Mouse (Mus musculus) midbrain, embryonic 14.5 days (tissue): ENCODE results near the gene Trf. TPM values are rescaled to one million over a fixed set of nuclear protein-coding genes. Genes with fewer than 3 reads are reported as not detected.
"Not testable (repeated sequence)": the region's sequence is repeated elsewhere in the genome, so short reads cannot be mapped to it uniquely, and the experiment has no call there.

Experiments
- ATAC-seq: fragments of 200-750 bp; cut with Nextera tagmentation; 2 replicates; pipeline ENCODE4 v1.8.0; 2017; ENCODE audit warnings: moderate number of reproducible peaks, moderate library complexity; ENCODE audit not compliant: low FRiP score, low TSS enrichment
- DNase-seq: peaks from one replicate; pipeline ENCODE4 v3.0.0-alpha.2; 2015
- H3K27ac ChIP-seq: fragments of 300-500 bp; sonication (generic); replicated peaks from 2 replicates; pipeline ENCODE4 v1.5.1; 2014; ENCODE audit warnings: mild to moderate bottlenecking, low read depth, low read length, moderate library complexity
- H3K27me3 ChIP-seq: fragments of 300-500 bp; sonication (generic); 2 replicates; pipeline ENCODE4 v1.6.1; 2014; ENCODE audit warnings: low read length, control low read depth, mixed read lengths; ENCODE audit not compliant: control insufficient read depth, insufficient read depth
- H3K36me3 ChIP-seq: fragments of 300-500 bp; sonication (generic); 2 replicates; pipeline ENCODE4 v1.6.1; 2014; ENCODE audit warnings: low read length, control low read depth; ENCODE audit not compliant: control insufficient read depth, insufficient read depth
- H3K4me1 ChIP-seq: fragments of 300-500 bp; sonication (generic); 2 replicates; pipeline ENCODE4 v1.6.1; 2014; ENCODE audit warnings: mild to moderate bottlenecking, antibody characterized with exemption, low read length, control low read depth; ENCODE audit not compliant: control insufficient read depth, insufficient read depth
- H3K4me2 ChIP-seq: fragments of 300-500 bp; sonication (generic); 2 replicates; pipeline ENCODE4 v1.6.1; 2014; ENCODE audit warnings: mild to moderate bottlenecking, low read length, moderate library complexity
- H3K4me3 ChIP-seq: fragments of 300-500 bp; sonication (generic); replicated peaks from 2 replicates; pipeline ENCODE4 v1.5.1; 2014; ENCODE audit warnings: low read depth, low read length
- H3K9ac ChIP-seq: fragments of 300-500 bp; sonication (generic); replicated peaks from 2 replicates; pipeline ENCODE4 v1.6.1; 2014; ENCODE audit warnings: mild to moderate bottlenecking, low read length, moderate library complexity
- H3K9me3 ChIP-seq: fragments of 300-500 bp; sonication (generic); 2 replicates; pipeline ENCODE4 v1.6.1; 2016; ENCODE audit warnings: low read length, control low read depth, mixed read lengths; ENCODE audit not compliant: control insufficient read depth
- WGBS: fragments of 180-500 bp; shearing (Covaris S2); extraction: QIAGEN DNeasy Blood & Tissue Kit; methylation state at CpG from one replicate; pipeline ENCODE4 v1.1.7; 2014; 5-methylcytosine and 5-hydroxymethylcytosine counted together
- polyA plus RNA-seq: library from polyadenylated mRNA; unstranded; fragments of >200 nt; fragmentation: Nextera tagmentation; extraction: Ambion mirVana; gene quantifications from 2 replicates; pipeline ENCODE4 v1.2.1, GENCODE M21; 2014

Trf gene
- polyA plus RNA-seq, 1 experiment from 2014 or later = 30.6 TPM

DNA sequence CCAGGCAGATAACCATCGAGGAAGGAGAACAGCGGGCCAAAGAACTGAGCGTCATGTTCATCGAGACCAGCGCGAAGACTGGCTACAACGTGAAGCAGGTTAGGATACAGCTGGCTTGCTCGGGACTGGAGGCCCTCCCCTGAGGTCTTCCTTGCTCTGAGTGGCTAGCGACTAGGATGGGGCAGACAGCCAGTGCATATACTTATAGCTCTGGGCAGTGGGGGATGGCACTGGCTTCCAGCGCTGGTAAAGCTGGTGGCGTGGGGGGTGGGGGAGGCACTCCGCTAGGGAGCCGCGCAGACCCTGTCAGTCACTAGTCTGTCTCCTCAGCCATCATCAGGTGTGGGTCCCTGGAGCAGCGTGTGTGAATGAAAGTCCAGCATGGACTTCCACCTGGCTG lies 66.4 kb downstream of the Trf start:
- Histone ChIP-seq H3K4me3 (no peak overlapping the region), H3K4me2 (no peak overlapping the region), H3K27ac (peak overlapping the region; percentile 45; the same call in 1 of the 2 replicates), H3K27me3 (no peaks in the 10 kb centered on the region), H3K4me1 (no peaks in the 10 kb centered on the region), H3K36me3 (peaks cover 86% of the 10 kb centered on the region), H3K9ac (no peak overlapping the region), H3K9me3 (no peaks in the 10 kb centered on the region)
- DNase-seq = peak; percentile 21
- ATAC-seq = 0 out of 2 replicates have a peak, but pooled peaks have one; percentile 37
- 70% methylated on average over 15 of the region's 15 CpGs for WGBS

- peaks cover 19% of the 10 kb centered on the region; the same call in 1 of the 2 replicates for H3K36me3 ChIP-seq
- not testable (repeated sequence) for ATAC-seq, H3K9ac ChIP-seq, H3K4me3 ChIP-seq, H3K4me1 ChIP-seq, H3K27ac ChIP-seq, H3K9me3 ChIP-seq, H3K27me3 ChIP-seq, H3K4me2 ChIP-seq, DNase-seq
- 87% methylated on average over 7 of the region's 7 CpGs for WGBS
Observed at GRCm38 (mm10) chr9:103155158-103155557, 75.1 kb downstream of the Trf start.

DNA sequence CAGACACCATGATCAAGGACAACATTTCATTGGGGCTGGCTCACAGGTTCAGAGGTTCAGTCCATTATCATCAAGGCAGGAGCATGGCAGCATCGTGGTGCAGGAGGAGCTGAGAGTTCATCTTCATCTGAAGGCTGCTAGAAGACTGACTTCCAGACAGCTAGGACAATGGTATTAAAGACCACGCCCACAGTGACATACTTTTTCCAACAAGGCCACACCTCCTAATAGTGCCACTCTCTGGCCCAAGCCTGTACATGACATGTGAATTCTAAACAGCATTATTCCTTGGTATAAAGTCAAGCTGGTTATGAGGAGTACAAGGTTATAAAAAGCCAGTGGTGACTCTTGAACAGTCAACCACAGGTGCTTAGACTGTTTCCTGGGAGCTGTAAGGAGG lies 75.7 kb downstream of the Trf start:
- Histone ChIP-seq H3K4me1 (no peaks in the 10 kb centered on the region), H3K36me3 (peaks cover 14% of the 10 kb centered on the region; the same call in 1 of the 2 replicates), H3K27me3 (no peaks in the 10 kb centered on the region), H3K4me3 (no peak overlapping the region), H3K9me3 (no peaks in the 10 kb centered on the region), H3K27ac (no peak overlapping the region), H3K9ac (no peak overlapping the region), H3K4me2 (no peak overlapping the region)
- no peak for ATAC-seq
- DNase-seq = no peak
- whole genome bisulfite sequencing = 84% methylated on average over 2 of the region's 2 CpGs

Other genes with a start within 250 kb of the Trf start
- 0.88 and 1.5 TPM in 2 replicates for gene Slco2a1, start 241.7 kb downstream of the Trf start, polyA plus RNA-seq
- gene Rab6b, start 118.7 kb downstream of the Trf start, polyA plus RNA-seq = 64.2 and 93.4 TPM in 2 replicates
- 49.0 and 55.4 TPM in 2 replicates for gene Srprb, start 28.3 kb downstream of the Trf start, polyA plus RNA-seq
- gene Gm20425, start 137 bp downstream of the Trf start, polyA plus RNA-seq = 0.16 and 3.5 TPM in 2 replicates
- gene 1300017J02Rik, start 74.6 kb upstream of the Trf start, polyA plus RNA-seq = 0.14 TPM in 1 of 2 replicates, not detected in the other
- gene Topbp1, start 74.8 kb upstream of the Trf start, polyA plus RNA-seq = 16.4 and 23.8 TPM in 2 replicates
- 62.0 and 76.0 TPM in 2 replicates for gene Cdv3, start 135.4 kb upstream of the Trf start, polyA plus RNA-seq
- gene Bfsp2, start 250.0 kb upstream of the Trf start, polyA plus RNA-seq = 2.7 and 4.0 TPM in 2 replicates